In genomic region chr2:27515341-27516166, GRCm38 (mm10) we compare ENCODE assay signal across 7 mouse cellular contexts. TPM values are rescaled to one million over a fixed set of nuclear protein-coding genes. Genes with fewer than 3 reads are reported as not detected.
DNase-seq lines count a peak whose midpoint lies in the region; ATAC-seq lines count a peak whose summit lies in the region.

No protein-coding gene starts in this region.

- whole genome bisulfite sequencing in lung, embryonic 15.5 days, result 1% methylated on average over 39 of the region's 40 CpGs
- WGBS in kidney, embryonic 15.5 days, result under 1% methylated on average over 40 of the region's 40 CpGs
- under 1% methylated on average over 39 of the region's 40 CpGs for WGBS in midbrain, embryonic 11.5 days

- peak overlapping the region; percentile 97 for H3K4me3 ChIP-seq in lung, embryonic 15.5 days
- peak overlapping the region; percentile 81 for H3K4me3 ChIP-seq in kidney, embryonic 15.5 days (replicated peaks)
- peak overlapping the region; percentile 92 for H3K4me3 ChIP-seq in midbrain, embryonic 11.5 days (ENCODE audit: low read depth, low read length)

- peak overlapping the region; percentile 96 for H3K9ac ChIP-seq in lung, embryonic 15.5 days
- peak overlapping the region; percentile 88 for H3K9ac ChIP-seq in kidney, embryonic 15.5 days
- H3K9ac ChIP-seq in midbrain, embryonic 11.5 days (ENCODE audit: low read length), result peak overlapping the region; percentile 93

- DNase-seq in lung, postnatal 10 days, result no peak
- DNase-seq in ZHBTc4 (ENCODE audit: low read depth, low spot score), result peak; percentile 66
- DNase-seq in midbrain, embryonic 11.5 days (ENCODE audit: low spot score, missing footprints), result peak; percentile 83
- no peak for DNase-seq in layer of hippocampus, postnatal 14 days (ENCODE audit: low spot score in 2 of 2)

- H3K36me3 ChIP-seq in lung, embryonic 15.5 days, result peaks cover 25% of the 10 kb centered on the region
- H3K36me3 ChIP-seq in kidney, embryonic 15.5 days, result peaks cover 27% of the 10 kb centered on the region
- peaks cover 8% of the 10 kb centered on the region for H3K36me3 ChIP-seq in midbrain, embryonic 11.5 days (ENCODE audit: control insufficient read depth, insufficient read depth, low read length)

- peak overlapping the region; percentile 92 for H3K27ac ChIP-seq in lung, embryonic 15.5 days
- H3K27ac ChIP-seq in kidney, embryonic 15.5 days, result peak overlapping the region; percentile 91
- peak overlapping the region; percentile 65 for H3K27ac ChIP-seq in midbrain, embryonic 11.5 days (ENCODE audit: low read depth, low read length)

- H3K4me2 ChIP-seq in lung, embryonic 15.5 days, result peak overlapping the region; percentile 88
- peak overlapping the region; percentile 93 for H3K4me2 ChIP-seq in kidney, embryonic 15.5 days
- peak overlapping the region; percentile 97 for H3K4me2 ChIP-seq in midbrain, embryonic 11.5 days

- H3K9me3 ChIP-seq in lung, embryonic 15.5 days, result no peaks in the 10 kb centered on the region
- H3K9me3 ChIP-seq in kidney, embryonic 15.5 days (replicated peaks), result 0 out of 2 replicates have a peak, but pooled peaks cover 3% of the 10 kb centered on the region
- H3K9me3 ChIP-seq in midbrain, embryonic 11.5 days (ENCODE audit: control insufficient read depth, low read length), result no peaks in the 10 kb centered on the region

- peaks cover 28% of the 10 kb centered on the region for H3K4me1 ChIP-seq in lung, embryonic 15.5 days
- H3K4me1 ChIP-seq in kidney, embryonic 15.5 days, result peaks cover 30% of the 10 kb centered on the region
- H3K4me1 ChIP-seq in midbrain, embryonic 11.5 days (ENCODE audit: control insufficient read depth, insufficient read depth, low read length), result peaks cover 22% of the 10 kb centered on the region

- ATAC-seq in lung, embryonic 15.5 days (ENCODE audit: borderline replicate concordance, extremely low read depth, low FRiP score, low TSS enrichment), result peak; percentile 48
- peak; percentile 33 for ATAC-seq in erythroid progenitor cell, adult 5-6 weeks (replicated peaks; ENCODE audit: low FRiP score, poor library complexity, severe bottlenecking)
- ATAC-seq in kidney, embryonic 15.5 days (replicated peaks; ENCODE audit: low FRiP score), result peak; percentile 69
- ATAC-seq in midbrain, embryonic 11.5 days (ENCODE audit: low FRiP score), result peak; percentile 81

- no peaks in the 10 kb centered on the region for H3K27me3 ChIP-seq in lung, embryonic 15.5 days
- no peaks in the 10 kb centered on the region for H3K27me3 ChIP-seq in kidney, embryonic 15.5 days
- no peaks in the 10 kb centered on the region for H3K27me3 ChIP-seq in midbrain, embryonic 11.5 days (ENCODE audit: control insufficient read depth, insufficient read depth, low read length)

RNA-seq across cellular contexts. Expression of gene Wdr5, which starts 0.6 kb away (rescaled TPM):
- 60.4 and 61.2 TPM in 2 replicates for polyA plus RNA-seq in lung, embryonic 15.5 days (2015; fragmentation: Nextera tagmentation; extraction: Ambion mirVana)
- total RNA-seq in erythroid progenitor cell, adult 5-6 weeks (2015; ENCODE audit: low replicate concordance), result 14.4 and 18.9 TPM in 2 replicates
- total RNA-seq in erythroid progenitor cell, adult 5-6 weeks (2017; ENCODE audit: low replicate concordance), result 13.6 and 28.5 TPM in 2 replicates
- polyA plus RNA-seq in kidney, embryonic 15.5 days (2015; fragmentation: Nextera tagmentation; extraction: Ambion mirVana), result 63.2 and 65.9 TPM in 2 replicates
- 63.5 and 69.1 TPM in 2 replicates for polyA plus RNA-seq in midbrain, embryonic 11.5 days (2014; fragmentation: Nextera tagmentation; extraction: Ambion mirVana)
- 10 to 100 TPM; 33.8 to 34.8 TPM for total RNA-seq in layer of hippocampus, postnatal 14 days (2021)

RNA-seq across cellular contexts. Expression of gene Brd3, which starts 8.1 kb away (rescaled TPM):
- 89.1 and 90.0 TPM in 2 replicates for polyA plus RNA-seq in lung, embryonic 15.5 days (2015; fragmentation: Nextera tagmentation; extraction: Ambion mirVana)
- 22.7 and 30.6 TPM in 2 replicates for total RNA-seq in erythroid progenitor cell, adult 5-6 weeks (2015; ENCODE audit: low replicate concordance)
- 17.3 and 19.8 TPM in 2 replicates for total RNA-seq in erythroid progenitor cell, adult 5-6 weeks (2017; ENCODE audit: low replicate concordance)
- polyA plus RNA-seq in kidney, embryonic 15.5 days (2015; fragmentation: Nextera tagmentation; extraction: Ambion mirVana), result 124 and 125 TPM in 2 replicates
- 168 and 189 TPM in 2 replicates for polyA plus RNA-seq in midbrain, embryonic 11.5 days (2014; fragmentation: Nextera tagmentation; extraction: Ambion mirVana)
- total RNA-seq in layer of hippocampus, postnatal 14 days (2021), result 10 to 100 TPM; 58.9 to 68.0 TPM

Comparison
In these comparisons a context has a peak if more than half of its experiments do, and no peak if none do; other contexts are left out.
1. DNase-seq: peak in ZHBTc4 (single experiment) and midbrain, embryonic 11.5 days (single experiment); none in lung, postnatal 10 days (single experiment) and layer of hippocampus, postnatal 14 days (0 of 2).
2. Peak in every context shown above with its lines, with median percentiles within 50 percentile points of each other: ATAC-seq, H3K27ac ChIP-seq, H3K4me2 ChIP-seq, H3K4me3 ChIP-seq and H3K9ac ChIP-seq.